Comparison of ENCODE assay signal across 23 mouse cellular contexts in the genomic region with DNA sequence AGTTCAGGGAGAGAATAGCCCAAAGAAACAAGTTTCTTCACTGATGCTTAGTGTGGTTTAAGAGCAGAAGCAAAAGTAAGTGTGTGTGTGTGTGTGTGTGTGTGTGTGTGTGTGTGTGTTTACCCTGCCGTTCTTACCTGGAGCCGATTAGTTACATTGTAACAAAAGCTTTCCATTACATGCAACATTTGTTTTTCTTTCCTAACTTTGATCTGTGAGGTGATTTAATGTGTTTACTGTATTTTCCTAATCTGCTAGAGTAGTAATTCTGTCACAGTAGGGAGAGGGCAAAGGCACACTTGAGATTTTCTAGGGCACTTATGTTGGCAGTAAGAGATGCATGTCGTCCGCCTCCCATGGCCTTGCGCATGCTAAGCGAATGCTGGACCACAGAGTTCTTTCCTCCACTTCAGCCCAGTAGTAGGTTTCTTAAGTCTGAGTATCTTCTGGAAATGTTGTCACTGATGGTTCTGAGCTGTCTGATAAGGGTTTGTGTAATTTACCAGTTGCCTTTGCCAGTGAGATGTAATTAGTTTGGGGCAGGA. TPM values are rescaled to one million over a fixed set of nuclear protein-coding genes. Genes with fewer than 3 reads are reported as not detected.
DNase-seq lines count a peak whose midpoint lies in the region; ATAC-seq lines count a peak whose summit lies in the region.
"Had no signal": no experiment of that assay in that cellular context is flagged by ENCODE, and none has a peak within 500 bp of the region (broad histone marks: within the 10 kb centered on the region; RNA-seq: fewer than 3 reads in every experiment).

No protein-coding gene starts in this region.

- peak overlapping the region; percentile 13; the same call in 1 of the 2 replicates for H3K4me2 ChIP-seq in heart, embryonic 14.5 days (ENCODE audit: low read length)
- H3K4me2 ChIP-seq: forebrain, embryonic 15.5 days; heart, embryonic 15.5 days had no signal

- no peak overlapping the region for H3K9ac ChIP-seq in heart, embryonic 14.5 days (ENCODE audit: low read length)
- H3K9ac ChIP-seq: forebrain, embryonic 15.5 days; heart, embryonic 15.5 days had no signal

- intact Hi-C loops in heart, postnatal 25 days (cut with DNase I): no loop called here

- H3K27ac ChIP-seq in heart, embryonic 14.5 days (replicated peaks in 1 of 2; ENCODE audit: control insufficient read depth in 1 of 2, insufficient read depth in 1 of 2, low read depth in 2 of 2, low read length in 2 of 2): no peak overlapping the region
- no peak overlapping the region for H3K27ac ChIP-seq in midbrain, embryonic 10.5 days (replicated peaks)
- H3K27ac ChIP-seq: forebrain, embryonic 15.5 days; heart, embryonic 15.5 days; layer of hippocampus, adult 2 months had no signal

- no peaks in the 10 kb centered on the region for H3K9me3 ChIP-seq in heart, embryonic 14.5 days (ENCODE audit: control insufficient read depth, low read length)
- H3K9me3 ChIP-seq in midbrain, embryonic 10.5 days (replicated peaks): no peaks in the 10 kb centered on the region
- H3K9me3 ChIP-seq: forebrain, embryonic 15.5 days; heart, embryonic 15.5 days had no signal

- no peak for ATAC-seq in heart, embryonic 14.5 days (ENCODE audit: insufficient number of reproducible peaks, insufficient read depth, low FRiP score, low read depth)
- ATAC-seq: forebrain, embryonic 15.5 days; hindbrain, embryonic 16.5 days had no signal

- H3K27me3 ChIP-seq in heart, embryonic 14.5 days (ENCODE audit: control insufficient read depth, insufficient read depth, low read length): no peaks in the 10 kb centered on the region
- no peaks in the 10 kb centered on the region for H3K27me3 ChIP-seq in midbrain, embryonic 10.5 days (ENCODE audit: low read depth, poor library complexity, severe bottlenecking)
- H3K27me3 ChIP-seq: forebrain, embryonic 15.5 days; heart, embryonic 15.5 days; Patski had no signal

- 67% methylated on average over 6 of the region's 6 CpGs for WGBS in heart, embryonic 14.5 days
- WGBS in midbrain, embryonic 10.5 days: 90% methylated on average over 6 of the region's 6 CpGs

- H3K4me1 ChIP-seq in heart, embryonic 14.5 days (ENCODE audit: control insufficient read depth in 2 of 2, insufficient read depth in 2 of 2, low read length in 2 of 2): peaks cover 18 to 51% of the 10 kb centered on the region in 2 experiments
- peaks cover 77% of the 10 kb centered on the region for H3K4me1 ChIP-seq in midbrain, embryonic 10.5 days

- no peak for DNase-seq in heart, postnatal 25 days (ENCODE audit: low spot score)
- DNase-seq in lung, postnatal 36 days: peak; percentile 52
- DNase-seq in lung, postnatal 14 days: no peak
- DNase-seq in induced T-regulatory cell, adult 2 months (ENCODE audit: low read depth): peak; percentile 26
- DNase-seq in midbrain, embryonic 10.5 days (ENCODE audit: low spot score): no peak
- no peak for DNase-seq in layer of hippocampus, postnatal 14 days (ENCODE audit: low spot score in 2 of 2)
- DNase-seq: adrenal gland, postnatal 10 days; cerebellum, adult 9-10 months; gastrocnemius, postnatal 36 days; kidney, adult 11 months; kidney, postnatal 10 days; left cerebral cortex, postnatal 4 days; lung, adult 2 months; midbrain, embryonic 14.5 days; right cerebral cortex, postnatal 14 days; spleen, adult 18-20 months had no signal

- H3K4me3 ChIP-seq in heart, embryonic 14.5 days (ENCODE audit: control insufficient read depth in 1 of 2, insufficient read depth in 1 of 2, low read depth in 1 of 2, low read length in 2 of 2): no peak overlapping the region
- no peak overlapping the region for H3K4me3 ChIP-seq in midbrain, embryonic 10.5 days
- H3K4me3 ChIP-seq: erythroblast, embryonic 14.5 days; forebrain, embryonic 15.5 days; heart, embryonic 15.5 days; layer of hippocampus, adult 2 months had no signal

- H3K36me3 ChIP-seq in heart, embryonic 14.5 days (ENCODE audit: control insufficient read depth, insufficient read depth, low read length): no peaks in the 10 kb centered on the region
- H3K36me3 ChIP-seq in midbrain, embryonic 10.5 days: no peaks in the 10 kb centered on the region
- H3K36me3 ChIP-seq: forebrain, embryonic 15.5 days; heart, embryonic 15.5 days had no signal

RNA-seq across cellular contexts. Expression of a gene that starts 28.0 kb away (rescaled TPM):
- polyA plus RNA-seq in heart, embryonic 14.5 days (2014; fragmentation: Nextera tagmentation; extraction: Ambion mirVana): 9.0 and 9.3 TPM in 2 replicates
- 10 to 100 TPM; 29.9 to 30.8 TPM for total RNA-seq in heart, postnatal 25 days (2021)
- polyA plus RNA-seq in midbrain, embryonic 10.5 days (2016; fragmentation: Nextera tagmentation; extraction: Ambion mirVana): 9.9 TPM in 2 replicates
- total RNA-seq in layer of hippocampus, postnatal 14 days (2021): 10 to 100 TPM; 74.8 to 75.7 TPM

Comparison
In these comparisons a context has a peak if more than half of its experiments do, and no peak if none do; other contexts are left out.
1. DNase-seq: peak in lung, postnatal 36 days (single experiment) and induced T-regulatory cell, adult 2 months (single experiment); none in heart, postnatal 25 days (single experiment), lung, postnatal 14 days (single experiment), midbrain, embryonic 10.5 days (single experiment) and layer of hippocampus, postnatal 14 days (0 of 2).